ENCODE assay signal across 14 mouse cellular contexts in the genomic region with DNA sequence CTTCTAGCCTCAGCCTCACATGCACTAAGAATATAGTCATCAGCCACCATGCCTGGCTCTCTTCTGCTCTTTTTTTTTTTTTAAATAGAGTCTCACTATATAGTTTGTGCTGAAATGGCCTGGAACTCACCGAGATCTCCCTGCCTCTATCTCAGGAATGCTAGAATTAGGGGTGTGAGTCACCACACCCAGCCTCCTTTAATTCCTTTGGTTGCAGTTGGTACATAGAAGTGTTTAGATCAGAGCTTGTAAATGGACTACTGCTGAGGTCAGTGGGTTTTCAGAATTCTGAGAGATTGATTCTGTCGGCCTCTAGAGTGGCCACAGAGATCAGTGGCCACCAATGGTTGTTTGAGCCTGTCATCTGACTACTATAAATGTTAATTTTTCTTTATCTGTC. TPM values are rescaled to one million over a fixed set of nuclear protein-coding genes. Genes with fewer than 3 reads are reported as not detected.
"Had no signal": no experiment of that assay in that cellular context is flagged by ENCODE, and none has a peak within 500 bp of the region (broad histone marks: within the 10 kb centered on the region; RNA-seq: fewer than 3 reads in every experiment).

No protein-coding gene starts in this region.

- H3K9ac ChIP-seq: limb, embryonic 13.5 days; liver, embryonic 14.5 days; lung, embryonic 14.5 days; midbrain, embryonic 12.5 days; stomach, embryonic 15.5 days had no signal

- H3K9me3 ChIP-seq: limb, embryonic 13.5 days; midbrain, embryonic 12.5 days; stomach, embryonic 15.5 days had no signal

- H3K4me2 ChIP-seq: limb, embryonic 13.5 days; lung, embryonic 14.5 days; midbrain, embryonic 12.5 days; stomach, embryonic 15.5 days had no signal

- H3K36me3 ChIP-seq: limb, embryonic 13.5 days; midbrain, embryonic 12.5 days; stomach, embryonic 15.5 days had no signal

- H3K4me1 ChIP-seq: limb, embryonic 13.5 days; stomach, embryonic 15.5 days had no signal

- H3K27me3 ChIP-seq: stomach, embryonic 15.5 days had no signal

- H3K4me3 ChIP-seq: layer of hippocampus, adult 2 months; limb, embryonic 13.5 days; midbrain, embryonic 12.5 days; stomach, embryonic 15.5 days had no signal

- H3K27ac ChIP-seq: layer of hippocampus, adult 2 months; limb, embryonic 13.5 days; liver, embryonic 14.5 days; midbrain, embryonic 12.5 days; stomach, embryonic 15.5 days had no signal

- DNase-seq: kidney, postnatal 10 days; kidney, postnatal 4 days; left cerebral cortex, postnatal 4 days; lung, embryonic 14.5 days; right cerebral cortex, postnatal 14 days; thymus, adult 2 months; thymus, postnatal 25 days had no signal

- ATAC-seq: midbrain, embryonic 16.5 days had no signal

RNA-seq across cellular contexts. Expression of a gene that starts 56.0 kb away (rescaled TPM):
- polyA plus RNA-seq: testis, adult 2 months had no signal
